Mouse (Mus musculus): ENCODE results near the gene Cradd.
A peak's percentile ranks its signal among the peaks of the same experiment; 100 is the strongest.

Gene Cradd

GRCm38 (mm10) chr10:95304240-95304639 lies 19.7 kb downstream of the Cradd start:
- peak; percentile 91 for DNase-seq (ENCODE audit: low spot score)

- no peak for DNase-seq (ENCODE audit: low spot score)
Measured at GRCm38 (mm10) chr10:95302211-95303163, 21.4 kb downstream of the Cradd start.

- DNase-seq (ENCODE audit: low spot score): no peak
Measured at GRCm38 (mm10) chr10:95300178-95300793, 23.6 kb downstream of the Cradd start.

DNA sequence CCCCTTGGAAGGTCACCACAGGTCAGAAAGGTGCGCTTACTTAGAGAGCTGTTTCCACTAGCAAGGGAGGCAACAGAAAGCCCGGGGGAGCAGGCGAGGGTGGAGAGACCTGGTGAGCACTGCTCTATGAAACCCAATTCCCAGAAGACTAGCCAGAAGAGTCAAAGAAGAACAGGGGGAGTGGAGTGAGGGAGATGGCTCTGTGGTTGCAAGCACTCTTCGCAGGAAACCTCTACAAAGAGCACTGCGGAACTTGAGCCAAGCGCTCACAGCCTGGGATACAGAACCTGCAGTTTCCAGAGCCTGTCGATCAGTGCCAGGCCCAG lies 24.2 kb downstream of the Cradd start:
- DNase-seq (ENCODE audit: low spot score): no peak

DNA sequence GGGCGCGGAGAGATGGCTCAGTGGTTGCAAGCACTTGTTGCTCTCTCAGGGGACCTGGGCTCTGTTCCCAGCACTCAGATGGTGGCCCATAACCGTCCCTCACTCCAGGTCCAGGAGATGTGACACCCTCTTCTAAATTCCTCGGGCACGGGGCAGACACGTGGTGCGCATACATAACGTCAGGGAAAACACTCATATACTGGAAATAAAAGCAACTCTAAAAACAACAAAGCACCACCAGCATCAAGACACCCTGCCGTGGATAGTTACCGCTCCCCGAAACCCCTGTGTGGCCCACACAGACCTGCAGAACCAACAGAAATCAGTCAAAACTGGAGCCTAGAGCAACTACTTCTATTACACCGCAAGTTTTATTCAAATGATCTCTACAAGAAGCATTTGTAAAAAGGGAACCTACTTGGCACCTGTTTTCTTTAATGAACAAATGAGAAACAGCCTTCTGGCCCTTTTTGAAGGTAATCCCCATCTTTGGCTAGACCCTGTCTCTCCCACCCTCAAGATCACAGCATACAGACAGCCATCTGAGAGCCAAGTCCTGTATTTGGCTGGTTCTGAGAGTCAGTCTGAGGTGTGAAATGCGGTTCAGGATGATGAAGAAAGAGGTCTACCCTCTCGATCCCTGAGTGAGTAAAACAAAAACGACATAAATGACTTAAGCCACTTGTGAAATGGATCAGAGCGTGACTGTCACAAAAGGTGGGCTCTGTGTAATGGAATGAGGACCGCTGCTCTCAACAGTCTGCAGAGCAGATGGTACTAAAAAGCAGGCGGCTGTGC lies 24.7 kb downstream of the Cradd start:
- no peak for DNase-seq (ENCODE audit: low spot score)

- DNase-seq (ENCODE audit: low spot score): no peak
Measured at GRCm38 (mm10) chr10:95298504-95298903, 25.4 kb downstream of the Cradd start.

- no peak for DNase-seq (ENCODE audit: low spot score)
Measured at GRCm38 (mm10) chr10:95297690-95298104, 26.2 kb downstream of the Cradd start.

- no peak for DNase-seq (ENCODE audit: low spot score)
Measured at GRCm38 (mm10) chr10:95297024-95297423, 26.9 kb downstream of the Cradd start.

- DNase-seq (ENCODE audit: low spot score): no peak
Measured at GRCm38 (mm10) chr10:95293261-95293660, 30.7 kb downstream of the Cradd start.

DNA sequence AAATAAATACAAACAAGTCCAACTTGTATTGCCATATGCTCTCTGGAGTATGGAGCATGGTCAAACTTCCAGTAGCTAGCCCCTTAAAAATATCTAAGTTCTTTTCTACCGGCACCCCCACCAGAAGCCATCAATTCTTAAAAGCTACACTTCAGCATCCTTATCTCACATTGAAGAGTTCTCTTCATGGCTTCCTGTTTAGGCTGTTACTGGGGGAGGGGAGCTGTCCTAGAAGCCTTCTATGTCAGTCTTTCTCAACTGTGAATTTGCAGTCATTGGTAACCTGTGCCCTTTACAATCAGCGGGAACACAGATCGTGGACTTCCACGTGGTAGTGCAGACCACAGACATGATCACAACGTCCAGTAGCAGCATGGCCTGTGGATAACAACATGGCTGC lies 31.7 kb downstream of the Cradd start:
- DNase-seq (ENCODE audit: low spot score): no peak

DNA sequence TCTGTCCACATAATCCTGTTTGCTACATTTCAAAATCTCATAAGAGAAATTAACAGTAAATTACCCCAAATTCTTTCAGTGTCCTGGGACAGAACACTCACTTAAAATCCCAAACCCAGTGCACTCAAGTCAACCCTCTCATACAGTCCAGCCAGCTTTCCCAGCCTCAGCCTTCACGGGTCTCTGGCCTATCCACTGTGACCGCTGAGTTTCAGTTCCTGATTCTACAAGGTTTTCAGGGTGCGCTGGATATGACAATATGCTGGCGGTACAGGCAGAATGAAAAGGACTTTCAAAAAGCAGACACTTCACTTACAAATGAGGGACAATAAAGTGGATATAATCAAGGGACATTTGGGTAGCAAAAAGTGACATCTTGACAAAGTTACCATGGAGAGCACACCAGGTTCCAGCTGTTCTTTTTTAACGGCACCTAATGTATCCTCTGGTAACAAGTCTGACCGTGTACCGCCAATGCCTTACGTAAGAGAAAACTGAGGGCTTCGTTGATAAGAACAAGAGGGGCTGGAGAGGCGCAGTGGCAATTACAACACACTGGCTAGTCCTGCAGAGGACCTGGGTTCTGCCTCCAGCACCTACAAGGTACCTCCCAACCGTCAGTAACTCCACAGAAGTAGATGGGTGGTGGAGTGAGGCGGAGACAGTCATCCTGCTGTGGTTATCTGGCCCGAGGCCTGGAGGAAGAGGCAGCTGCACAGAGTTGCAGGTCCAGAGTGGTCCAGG lies 32.6 kb downstream of the Cradd start:
- DNase-seq (ENCODE audit: low spot score): no peak

- no peak for DNase-seq (ENCODE audit: low spot score)
Measured at GRCm38 (mm10) chr10:95289819-95290218, 34.1 kb downstream of the Cradd start.

DNA sequence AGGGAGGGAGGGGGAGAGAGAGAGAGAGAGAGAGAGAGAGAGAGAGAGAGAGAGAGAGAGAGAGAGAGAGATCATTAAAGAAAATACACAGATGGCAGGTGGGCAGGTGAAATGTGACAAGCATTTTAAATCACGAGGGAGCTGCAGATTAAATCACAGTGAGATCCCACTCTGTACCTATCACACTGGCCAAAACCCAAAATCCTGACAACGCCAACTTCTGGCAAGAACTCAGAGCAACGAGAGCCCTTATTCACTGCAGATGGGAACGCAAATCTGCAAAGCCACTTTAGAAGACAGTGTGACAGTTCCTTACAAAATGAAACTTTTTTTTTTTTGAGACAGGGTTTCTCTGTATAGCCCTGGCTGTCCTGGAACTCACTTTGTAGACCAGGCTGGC lies 35.7 kb downstream of the Cradd start:
- DNase-seq (ENCODE audit: low spot score): no peak

GRCm38 (mm10) chr10:95287351-95287750 lies 36.6 kb downstream of the Cradd start:
- DNase-seq (ENCODE audit: low spot score): no peak

DNA sequence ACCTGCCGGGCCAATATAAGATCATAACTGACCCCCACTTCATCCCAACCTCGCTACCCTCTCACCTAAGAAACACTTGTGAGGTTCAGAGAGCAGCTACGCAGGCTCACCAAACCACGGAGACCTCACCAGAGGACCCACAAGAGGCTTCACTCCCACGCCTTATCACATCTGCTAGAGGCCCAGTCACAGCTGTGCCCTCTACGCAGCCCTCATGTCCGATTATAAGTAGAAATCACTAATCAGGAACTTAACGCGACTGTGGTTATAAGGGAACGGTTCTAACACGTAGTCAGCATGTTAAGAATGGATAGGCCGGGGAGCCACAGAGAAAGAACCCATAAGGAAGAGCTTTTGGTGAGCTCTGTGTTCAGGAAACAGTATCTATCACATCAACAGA lies 40.5 kb downstream of the Cradd start:
- DNase-seq (ENCODE audit: low spot score): no peak

DNA sequence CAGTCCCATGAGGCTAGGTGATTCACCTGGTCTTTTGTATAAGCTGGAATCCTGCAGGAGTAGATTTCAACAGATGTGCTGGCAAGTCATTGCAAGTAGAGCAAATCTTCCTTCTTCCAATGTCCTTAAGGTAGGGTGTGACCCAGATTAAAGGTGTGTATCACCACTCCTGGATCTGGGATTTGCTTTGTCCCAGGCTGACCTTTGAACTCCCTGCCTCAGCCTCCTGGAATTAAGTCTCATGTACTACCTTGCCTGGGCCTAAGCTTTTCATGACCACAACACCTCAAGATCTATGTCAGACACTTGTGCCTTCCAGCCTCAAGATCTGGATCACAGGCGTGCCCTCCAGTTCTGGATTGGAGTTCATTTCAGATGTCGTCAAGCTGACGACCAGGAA lies 41.9 kb downstream of the Cradd start:
- DNase-seq (ENCODE audit: low spot score): no peak

DNA sequence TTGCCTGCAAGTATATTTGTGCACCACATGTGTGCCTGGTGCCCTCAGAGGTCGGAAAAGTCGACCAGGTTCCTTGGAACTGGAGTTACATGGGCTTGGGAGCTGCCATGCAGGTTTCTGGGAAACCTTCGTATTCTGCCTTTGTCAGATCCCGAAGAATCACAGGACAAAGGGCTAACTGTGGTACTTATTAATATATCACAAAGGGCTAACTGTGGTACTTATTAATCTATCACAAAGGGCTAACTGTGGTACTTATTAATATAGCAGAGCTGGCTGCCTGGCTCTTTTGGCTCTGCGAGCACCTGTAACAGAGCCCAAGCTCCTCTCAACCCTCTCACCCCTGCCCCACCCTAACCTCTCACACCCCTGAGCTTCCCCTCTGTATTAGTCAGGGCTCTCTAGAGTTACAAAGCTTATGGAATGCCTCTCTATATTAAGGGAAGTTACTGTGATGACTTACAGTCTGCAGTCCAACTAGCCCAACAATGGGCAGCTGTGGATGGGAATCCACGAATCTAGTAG lies 42.4 kb downstream of the Cradd start:
- no peak for DNase-seq (ENCODE audit: low spot score)

- peak; percentile 86 for DNase-seq (ENCODE audit: low spot score)
Measured at GRCm38 (mm10) chr10:95280327-95280726, 43.6 kb downstream of the Cradd start.

DNA sequence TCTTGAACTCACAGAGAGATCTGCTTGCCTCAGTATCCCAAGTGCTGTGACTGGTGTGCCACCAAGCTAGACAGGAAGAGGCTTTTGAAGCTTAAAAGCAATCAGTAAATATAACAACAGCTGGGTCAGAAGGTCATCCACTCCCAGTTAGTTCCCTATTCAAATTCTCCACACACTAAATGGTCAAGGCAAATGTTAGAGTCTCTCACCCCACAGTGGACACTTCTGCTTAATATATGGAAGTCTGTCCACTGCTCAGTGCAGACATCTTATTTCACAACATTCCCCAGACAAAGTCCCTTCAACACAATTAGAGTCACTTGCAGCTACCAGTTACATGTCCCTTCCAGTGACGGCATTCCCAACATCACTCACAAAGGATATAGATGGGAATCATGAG lies 44.5 kb downstream of the Cradd start:
- no peak for DNase-seq (ENCODE audit: low spot score)

GRCm38 (mm10) chr10:95278085-95278484 lies 45.8 kb downstream of the Cradd start:
- DNase-seq (ENCODE audit: low spot score): no peak

DNA sequence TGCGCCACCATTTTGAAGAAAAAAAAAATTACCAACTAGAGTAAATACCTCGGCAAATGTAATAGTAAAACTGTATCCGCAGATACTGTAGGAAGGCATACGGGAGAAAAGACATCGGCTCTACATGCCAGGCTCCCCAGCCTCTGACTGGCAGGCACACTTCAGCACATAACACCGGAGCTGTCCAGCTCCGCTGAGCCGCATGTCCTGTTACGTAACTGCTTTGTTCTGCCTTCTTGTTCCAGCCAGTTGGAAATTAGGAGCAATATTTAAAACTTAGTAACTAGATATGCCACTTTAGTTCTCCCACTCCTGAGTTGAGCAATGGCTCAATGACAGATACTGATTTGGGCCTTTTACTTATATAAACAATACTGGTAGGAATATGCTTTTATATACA lies 48.4 kb downstream of the Cradd start:
- peak; percentile 66 for DNase-seq (ENCODE audit: low spot score)

- no peak for DNase-seq (ENCODE audit: low spot score)
Measured at GRCm38 (mm10) chr10:95273226-95273625, 50.7 kb downstream of the Cradd start.

Measured in adipocyte (in vitro differentiated cells).